In genomic region chr4:115086257-115086656, GRCm38 (mm10) we compare ENCODE assay signal across 18 mouse cellular contexts. TPM values are rescaled to one million over a fixed set of nuclear protein-coding genes. Genes with fewer than 3 reads are reported as not detected.
A peak's percentile ranks its signal among the peaks of the same experiment; 100 is the strongest.
DNase-seq lines count a peak whose midpoint lies in the region; ATAC-seq lines count a peak whose summit lies in the region.
"Had no signal": no experiment of that assay in that cellular context is flagged by ENCODE, and none has a peak within 500 bp of the region (broad histone marks: within the 10 kb centered on the region; RNA-seq: fewer than 3 reads in every experiment).

No protein-coding gene starts in this region.

- H3K27ac ChIP-seq in lung, embryonic 16.5 days (ENCODE audit: low read length), result peak overlapping the region; percentile 67
- peak overlapping the region; percentile 85 for H3K27ac ChIP-seq in kidney, embryonic 16.5 days (ENCODE audit: low read length)
- no peak overlapping the region for H3K27ac ChIP-seq in hindbrain, embryonic 13.5 days
- H3K27ac ChIP-seq: forebrain, embryonic 12.5 days; heart, embryonic 10.5 days; hindbrain, embryonic 12.5 days; midbrain, embryonic 12.5 days; neural tube, embryonic 12.5 days had no signal

- ATAC-seq in lung, embryonic 16.5 days (ENCODE audit: low read depth), result no peak
- no peak for ATAC-seq in kidney, embryonic 16.5 days (ENCODE audit: low FRiP score, low TSS enrichment)
- no peak for ATAC-seq in hindbrain, embryonic 13.5 days (ENCODE audit: low FRiP score)

- peaks cover 24% of the 10 kb centered on the region for H3K4me1 ChIP-seq in lung, embryonic 16.5 days (replicated peaks; ENCODE audit: control insufficient read depth, insufficient read depth, low read length)
- 0 out of 2 replicates have a peak, but pooled peaks cover 14% of the 10 kb centered on the region for H3K4me1 ChIP-seq in kidney, embryonic 16.5 days (ENCODE audit: insufficient read depth, low read length)
- no peaks in the 10 kb centered on the region for H3K4me1 ChIP-seq in hindbrain, embryonic 13.5 days (replicated peaks)
- H3K4me1 ChIP-seq: hindbrain, embryonic 12.5 days; midbrain, embryonic 12.5 days; neural tube, embryonic 12.5 days had no signal

- H3K4me2 ChIP-seq in lung, embryonic 16.5 days (ENCODE audit: low read depth, low read length), result no peak overlapping the region
- no peak overlapping the region for H3K4me2 ChIP-seq in kidney, embryonic 16.5 days (replicated peaks; ENCODE audit: low read depth, low read length)
- H3K4me2 ChIP-seq in hindbrain, embryonic 13.5 days, result no peak overlapping the region
- H3K4me2 ChIP-seq: forebrain, embryonic 12.5 days; hindbrain, embryonic 12.5 days; liver, embryonic 15.5 days; midbrain, embryonic 12.5 days; neural tube, embryonic 12.5 days had no signal

- 55% methylated on average over 4 of the region's 4 CpGs for WGBS in lung, embryonic 16.5 days
- WGBS in kidney, embryonic 16.5 days, result 73% methylated on average over 4 of the region's 4 CpGs
- WGBS in hindbrain, embryonic 13.5 days, result 70% methylated on average over 4 of the region's 4 CpGs

- H3K36me3 ChIP-seq in lung, embryonic 16.5 days (ENCODE audit: control insufficient read depth, insufficient read depth, low read length), result no peaks in the 10 kb centered on the region
- H3K36me3 ChIP-seq in kidney, embryonic 16.5 days (ENCODE audit: insufficient read depth, low read length), result no peaks in the 10 kb centered on the region
- H3K36me3 ChIP-seq in hindbrain, embryonic 13.5 days, result no peaks in the 10 kb centered on the region
- H3K36me3 ChIP-seq: forebrain, embryonic 12.5 days; heart, embryonic 10.5 days; hindbrain, embryonic 12.5 days; liver, embryonic 15.5 days; midbrain, embryonic 12.5 days; neural tube, embryonic 12.5 days had no signal

- no peak overlapping the region for H3K9ac ChIP-seq in lung, embryonic 16.5 days (ENCODE audit: low read length)
- no peak overlapping the region for H3K9ac ChIP-seq in kidney, embryonic 16.5 days (replicated peaks; ENCODE audit: low read length)
- H3K9ac ChIP-seq in hindbrain, embryonic 13.5 days, result no peak overlapping the region
- H3K9ac ChIP-seq: forebrain, embryonic 12.5 days; hindbrain, embryonic 12.5 days; liver, embryonic 15.5 days; midbrain, embryonic 12.5 days; neural tube, embryonic 12.5 days had no signal

- no peaks in the 10 kb centered on the region for H3K27me3 ChIP-seq in lung, embryonic 16.5 days (ENCODE audit: control insufficient read depth, insufficient read depth, low read depth, low read length)
- no peaks in the 10 kb centered on the region for H3K27me3 ChIP-seq in kidney, embryonic 16.5 days (ENCODE audit: insufficient read depth, low read length)
- H3K27me3 ChIP-seq in hindbrain, embryonic 13.5 days, result peaks cover 73% of the 10 kb centered on the region

- DNase-seq in kidney, adult 8-10 months, result peak; percentile 51 to 56
- DNase-seq in kidney, adult 11 months, result no peak
- DNase-seq in lung, adult 18-20 months, result no peak
- peak; percentile 48 to 71 for DNase-seq in kidney, postnatal 36 days
- DNase-seq in right cerebral cortex, postnatal 25 days, result no peak

- no peaks in the 10 kb centered on the region for H3K9me3 ChIP-seq in lung, embryonic 16.5 days (ENCODE audit: control insufficient read depth, low read length)
- H3K9me3 ChIP-seq in kidney, embryonic 16.5 days (ENCODE audit: low read length), result no peaks in the 10 kb centered on the region
- no peaks in the 10 kb centered on the region for H3K9me3 ChIP-seq in hindbrain, embryonic 13.5 days
- H3K9me3 ChIP-seq: forebrain, embryonic 12.5 days; heart, embryonic 10.5 days; hindbrain, embryonic 12.5 days; liver, embryonic 15.5 days; midbrain, embryonic 12.5 days; neural tube, embryonic 12.5 days had no signal

- no peak overlapping the region for H3K4me3 ChIP-seq in lung, embryonic 16.5 days (ENCODE audit: low read length)
- no peak overlapping the region for H3K4me3 ChIP-seq in kidney, embryonic 16.5 days (ENCODE audit: low read length)
- H3K4me3 ChIP-seq in hindbrain, embryonic 13.5 days, result no peak overlapping the region
- H3K4me3 ChIP-seq: erythroblast, embryonic 14.5 days; forebrain, embryonic 12.5 days; heart, embryonic 10.5 days; hindbrain, embryonic 12.5 days; liver, embryonic 15.5 days; midbrain, embryonic 12.5 days; myocyte; neural tube, embryonic 12.5 days had no signal

RNA-seq across cellular contexts. Expression of gene Pdzk1ip1, which starts 2.3 kb away (rescaled TPM):
- 33.8 and 37.9 TPM in 2 replicates for polyA plus RNA-seq in lung, embryonic 16.5 days (2015; fragmentation: Nextera tagmentation; extraction: Ambion mirVana)
- 292 and 326 TPM in 2 replicates for polyA plus RNA-seq in kidney, embryonic 16.5 days (2015; fragmentation: Nextera tagmentation; extraction: Ambion mirVana)
- 5.5 and 10.3 TPM in 2 replicates for polyA plus RNA-seq in hindbrain, embryonic 13.5 days (2015; fragmentation: Nextera tagmentation; extraction: Ambion mirVana)

RNA-seq across cellular contexts. Expression of gene Tal1, which starts 30.0 kb away (rescaled TPM):
- 1.6 and 1.7 TPM in 2 replicates for polyA plus RNA-seq in lung, embryonic 16.5 days (2015; fragmentation: Nextera tagmentation; extraction: Ambion mirVana)
- 1.2 and 1.3 TPM in 2 replicates for polyA plus RNA-seq in kidney, embryonic 16.5 days (2015; fragmentation: Nextera tagmentation; extraction: Ambion mirVana)
- polyA plus RNA-seq in hindbrain, embryonic 13.5 days (2015; fragmentation: Nextera tagmentation; extraction: Ambion mirVana), result 3.8 and 6.7 TPM in 2 replicates
- polyA plus RNA-seq: myocyte had no signal

RNA-seq across cellular contexts. Expression of gene Cyp4x1, which starts 47.8 kb away (rescaled TPM):
- polyA plus RNA-seq in lung, embryonic 16.5 days (2015; fragmentation: Nextera tagmentation; extraction: Ambion mirVana), result not detected in 2 replicates
- polyA plus RNA-seq in kidney, embryonic 16.5 days (2015; fragmentation: Nextera tagmentation; extraction: Ambion mirVana), result 0.41 and 1.0 TPM in 2 replicates
- polyA plus RNA-seq in hindbrain, embryonic 13.5 days (2015; fragmentation: Nextera tagmentation; extraction: Ambion mirVana), result 5.9 and 6.7 TPM in 2 replicates
- polyA plus RNA-seq: adrenal gland, adult 2 months; erythroblast, embryonic 14.5 days; heart, embryonic 16.5 days; myocyte had no signal

Comparison
In these comparisons a context has a peak if more than half of its experiments do, and no peak if none do; other contexts are left out.
1. DNase-seq: peak in kidney, adult 8-10 months (2 of 2) and kidney, postnatal 36 days (2 of 2); none in kidney, adult 11 months (single experiment), lung, adult 18-20 months (0 of 2) and right cerebral cortex, postnatal 25 days (single experiment).